Mouse (Mus musculus): ENCODE data around the gene Ltbp4.
A peak's percentile ranks its signal among the peaks of the same experiment; 100 is the strongest.

Gene Ltbp4

DNA sequence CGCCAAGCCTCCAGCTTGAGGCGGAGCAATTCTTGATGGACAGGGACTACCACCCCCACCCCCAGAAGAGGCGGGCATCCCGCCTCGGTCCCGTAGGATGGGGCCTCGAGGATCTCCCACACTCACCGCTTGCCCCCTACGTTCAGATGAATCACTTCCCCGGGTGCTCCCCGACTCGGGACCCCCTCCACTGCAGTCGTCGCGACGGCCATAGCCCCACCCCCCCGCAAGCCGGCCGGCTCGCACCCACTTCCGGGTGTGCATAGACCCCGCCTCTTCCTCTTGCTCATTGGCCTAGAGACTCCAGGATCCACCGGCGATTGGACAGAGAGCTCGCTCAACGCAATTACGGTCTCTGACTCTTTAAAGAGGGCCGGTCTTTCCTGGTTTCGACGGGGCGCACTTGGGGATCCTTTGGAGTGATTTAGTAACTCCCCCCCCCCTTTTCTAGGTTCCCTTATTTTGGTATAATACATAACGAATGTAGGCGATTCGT is 18.3 kb upstream of the Ltbp4 start, which contains the start of gene Shkbp1:
Gene Shkbp1 (minus strand): TSS at position 275 of the 496 bp plus-strand sequence.
- peak; percentile 96 for DNase-seq (ENCODE audit: low read depth, low spot score)

DNA sequence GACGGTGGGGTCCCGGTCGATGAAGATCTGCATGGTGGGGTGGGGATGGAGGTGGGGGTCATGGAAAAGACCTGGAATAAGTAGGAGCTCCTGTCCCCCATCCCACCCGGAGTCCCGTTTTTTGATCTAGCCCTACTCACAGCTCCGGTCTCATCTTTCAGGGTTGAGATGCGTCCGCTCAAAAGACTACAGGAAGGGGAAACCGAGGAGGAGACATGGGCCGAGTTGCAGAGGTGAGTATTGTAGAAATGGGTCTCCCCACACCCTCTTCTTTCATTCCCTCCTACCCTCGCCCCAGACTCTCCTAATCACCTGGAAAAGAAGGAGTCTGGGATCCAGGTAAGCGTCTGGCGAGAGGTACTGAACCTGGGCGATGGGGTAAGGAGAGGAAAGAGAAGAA is 17.8 kb upstream of the Ltbp4 start:
- DNase-seq (ENCODE audit: low read depth, low spot score): no peak

DNA sequence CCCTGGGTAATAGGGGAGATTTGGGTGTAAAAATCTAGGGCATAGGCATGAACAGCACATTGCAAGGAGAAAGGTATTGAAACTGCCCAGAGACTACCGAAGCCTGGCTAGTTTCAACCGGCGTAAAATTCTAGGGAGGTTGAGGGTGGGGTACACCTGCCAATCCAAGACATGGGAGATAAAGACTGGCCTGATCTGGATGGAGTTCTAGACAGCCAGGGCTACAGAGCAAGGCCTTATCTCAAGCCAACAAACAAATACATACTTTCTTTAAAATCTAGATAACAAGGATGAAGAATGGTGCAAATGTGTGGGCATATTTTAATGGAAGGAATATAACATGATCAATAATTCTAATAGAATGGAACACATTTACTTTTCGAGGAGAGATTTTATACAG is 17.3 kb upstream of the Ltbp4 start:
- no peak for DNase-seq (ENCODE audit: low read depth, low spot score)

DNA sequence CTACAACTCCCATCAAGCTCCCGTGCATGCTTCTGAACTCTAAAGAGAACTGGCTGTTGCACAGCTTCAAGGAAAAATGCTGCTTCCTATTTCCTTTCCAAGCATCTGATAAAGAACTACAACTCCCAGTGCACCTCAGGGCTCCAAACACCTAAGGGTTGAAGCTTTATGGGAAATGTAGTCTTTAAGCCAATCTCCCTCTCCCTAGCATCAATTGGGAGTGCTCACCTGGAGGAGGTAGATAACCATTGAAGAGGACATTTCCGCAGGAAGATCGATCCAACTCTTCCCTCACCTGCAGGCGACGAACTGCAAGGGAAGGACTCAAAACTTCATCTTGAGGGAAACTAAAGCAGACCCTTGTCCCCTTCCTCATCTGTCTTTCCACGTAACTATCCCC is 16.7 kb upstream of the Ltbp4 start:
- DNase-seq (ENCODE audit: low read depth, low spot score): peak; percentile 82

DNA sequence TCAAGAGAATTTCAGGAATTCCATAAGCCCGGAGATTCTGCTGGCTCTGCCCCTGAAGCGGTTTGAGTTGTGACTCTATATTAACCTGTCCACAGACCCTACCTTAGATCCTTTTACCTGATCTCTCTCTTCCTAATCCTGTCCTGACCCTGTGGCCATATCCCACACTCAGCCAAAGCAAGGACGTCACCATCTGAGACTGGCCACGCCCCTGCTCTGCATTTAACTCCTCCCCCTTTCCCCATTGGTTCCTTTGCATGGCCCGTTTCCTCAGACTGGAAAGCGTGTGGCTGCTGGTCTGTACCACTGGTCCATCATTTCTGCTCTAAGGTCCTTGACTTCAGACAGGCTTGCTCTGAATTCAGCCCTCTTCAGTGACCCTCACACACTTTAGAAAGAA is 8.0 kb upstream of the Ltbp4 start:
- DNase-seq (ENCODE audit: low read depth, low spot score): no peak

DNA sequence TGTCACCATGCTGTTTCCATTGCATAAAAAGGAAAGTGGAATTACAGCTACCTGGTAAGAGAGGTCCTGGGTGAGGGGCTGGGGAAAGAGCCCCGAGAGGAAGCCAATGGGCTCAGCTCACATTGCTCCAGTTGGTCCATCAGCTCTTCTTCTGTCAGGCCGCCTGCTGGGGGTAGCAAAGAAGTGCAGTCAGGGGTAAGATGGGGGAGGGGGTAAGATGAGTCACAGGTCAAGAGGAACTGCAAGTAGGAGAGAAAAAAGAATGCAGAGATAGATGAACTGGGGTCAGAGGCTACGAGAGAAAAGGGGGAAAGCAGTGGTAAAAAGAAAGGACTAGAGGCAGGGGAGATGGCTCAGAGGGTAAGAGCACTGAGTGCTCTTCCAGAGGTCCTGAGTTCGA is 5.1 kb upstream of the Ltbp4 start:
- DNase-seq (ENCODE audit: low read depth, low spot score): no peak

DNA sequence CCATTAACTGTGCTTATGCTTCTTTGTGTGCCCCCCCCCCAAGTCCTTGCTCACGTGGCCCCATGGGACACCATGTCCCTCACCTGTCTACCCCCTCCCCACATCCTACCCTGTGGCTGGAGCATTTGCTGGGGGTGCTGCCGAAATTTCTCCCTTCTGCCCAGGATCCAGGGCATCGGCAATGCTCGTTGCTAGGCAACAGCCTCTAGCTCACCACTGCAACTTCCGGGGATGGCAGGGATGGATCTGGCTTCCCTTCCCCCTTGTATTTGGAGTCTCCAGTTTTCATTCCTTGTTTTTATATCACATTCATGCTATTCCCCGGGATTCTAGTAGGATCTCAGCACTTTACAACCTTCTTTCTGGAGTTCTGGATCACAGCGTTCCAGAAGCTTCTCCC is 2.0 kb upstream of the Ltbp4 start:
- peak; percentile 89 for DNase-seq (ENCODE audit: low read depth, low spot score)

DNA sequence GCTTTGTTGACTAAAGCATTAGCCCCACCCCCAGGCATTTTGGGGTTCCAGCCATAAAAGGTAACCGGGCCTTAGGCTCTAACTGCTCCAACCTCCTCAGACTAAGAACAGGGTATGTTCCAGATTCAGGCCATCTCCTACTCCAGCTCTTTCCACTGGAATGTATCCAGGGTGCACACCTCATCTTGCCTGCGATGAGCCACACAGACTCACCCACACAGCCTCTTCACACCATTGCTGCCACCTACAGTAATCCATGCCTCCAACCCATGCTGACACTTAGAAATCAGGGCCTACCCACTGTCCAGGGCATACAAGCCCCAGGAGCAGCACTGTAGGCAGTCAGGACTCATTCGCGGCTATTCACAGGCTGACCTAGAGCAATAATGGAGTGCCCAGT is 1.6 kb upstream of the Ltbp4 start:
- DNase-seq (ENCODE audit: low read depth, low spot score): peak; percentile 76

DNA sequence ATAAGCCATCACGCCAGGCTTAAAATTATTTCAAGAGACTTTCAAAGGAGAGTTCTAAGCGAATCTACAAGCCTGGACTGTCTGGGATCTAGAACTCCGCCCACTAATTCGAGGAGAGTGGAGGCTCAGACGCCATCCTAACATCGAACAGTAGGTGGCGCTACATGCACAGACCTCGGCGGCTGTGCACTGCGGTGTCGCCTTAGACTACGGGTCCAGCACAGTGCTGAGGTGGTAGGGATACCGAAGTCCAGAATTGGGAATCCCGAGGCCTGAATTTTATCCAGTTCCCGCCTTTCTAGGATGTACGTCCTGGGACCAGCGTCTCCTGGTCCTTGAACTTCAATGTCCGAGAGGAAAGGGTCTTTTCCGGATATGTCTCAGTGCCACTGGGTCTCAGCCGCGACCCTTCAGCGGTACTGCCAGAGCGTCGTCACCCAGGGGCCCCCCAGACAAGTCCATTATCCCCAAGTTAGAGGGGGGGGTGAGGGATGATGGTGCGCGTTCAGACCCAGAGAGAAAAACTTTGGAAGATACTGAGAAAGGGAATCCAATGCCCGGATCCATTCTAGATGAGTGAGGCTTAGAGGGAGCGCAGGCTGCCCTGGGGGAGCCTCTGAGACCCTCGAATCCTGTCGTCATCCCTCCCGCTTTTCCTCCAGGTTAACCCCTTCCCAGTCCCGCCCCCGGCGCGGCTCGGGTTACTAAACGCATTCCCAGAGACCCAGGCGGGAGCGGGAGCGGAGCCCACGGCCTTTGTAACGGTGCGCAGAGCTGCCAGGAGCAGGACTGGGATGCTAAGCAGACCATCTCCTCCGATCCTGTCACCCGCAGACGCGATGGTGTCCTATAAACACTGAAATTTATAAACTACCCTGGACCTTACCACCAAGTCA is 1.3 kb downstream of the Ltbp4 start:
- peak; percentile 94 for DNase-seq (ENCODE audit: low read depth, low spot score)

DNA sequence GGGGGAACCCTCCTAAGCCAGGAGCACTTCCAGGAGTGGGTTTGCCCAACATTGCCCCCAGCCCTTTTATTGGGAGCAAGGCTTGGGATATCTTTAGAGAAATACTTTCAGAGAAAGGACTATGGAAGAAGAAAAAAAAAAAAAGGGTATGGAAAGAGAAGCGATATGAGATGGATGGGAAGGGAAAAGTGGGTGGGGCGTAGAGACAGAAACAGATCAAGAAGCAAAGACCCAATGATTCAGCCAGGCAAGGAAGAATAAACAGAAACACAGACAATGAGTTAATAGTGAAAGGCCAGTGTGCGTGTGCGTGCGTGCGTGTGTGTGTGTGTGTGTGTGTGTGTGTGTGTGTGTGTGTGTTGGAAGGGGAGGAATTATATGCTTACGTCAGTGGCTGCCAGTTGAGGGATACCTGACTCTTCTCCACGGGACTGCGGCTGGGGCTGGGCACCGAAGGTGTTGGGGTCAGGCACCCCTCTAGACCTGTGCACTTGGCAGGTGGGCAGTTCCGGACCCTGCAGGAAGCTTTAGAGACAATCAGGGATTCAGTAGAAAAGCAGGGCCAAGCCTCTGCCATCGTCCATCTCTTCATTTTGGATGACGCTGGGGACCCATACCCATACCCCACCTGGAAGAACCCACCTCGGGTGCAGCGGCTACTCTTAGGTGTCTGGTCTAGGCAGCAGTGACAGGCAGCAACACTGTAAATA is 2.3 kb downstream of the Ltbp4 start:
- no peak for DNase-seq (ENCODE audit: low read depth, low spot score)

DNA sequence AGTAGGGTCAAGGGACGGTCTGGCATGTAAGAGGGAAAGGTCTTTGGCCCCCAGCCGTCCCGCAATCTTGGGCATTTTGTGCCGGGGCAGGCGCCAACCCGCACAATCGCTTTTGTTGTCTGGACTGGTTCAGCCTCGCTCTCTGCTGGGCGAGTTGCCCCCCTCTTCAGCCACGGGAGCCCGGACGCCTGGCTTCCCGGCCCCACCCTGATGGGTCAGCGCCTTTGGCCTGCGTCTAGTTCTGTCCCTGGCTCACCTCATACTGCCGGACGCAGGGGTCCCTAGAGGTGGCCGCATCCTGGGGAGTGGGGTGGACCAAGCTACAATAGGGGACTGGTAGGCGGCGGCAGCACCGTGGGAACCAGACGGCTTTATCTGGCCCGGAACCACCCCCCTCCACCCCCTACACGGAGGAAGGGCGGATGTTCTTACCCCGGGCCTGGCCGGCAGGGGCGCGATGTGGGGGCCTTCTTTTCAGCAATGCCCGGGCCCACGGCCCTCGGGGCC is 3.0 kb downstream of the Ltbp4 start:
- no peak for DNase-seq (ENCODE audit: low read depth, low spot score)

DNA sequence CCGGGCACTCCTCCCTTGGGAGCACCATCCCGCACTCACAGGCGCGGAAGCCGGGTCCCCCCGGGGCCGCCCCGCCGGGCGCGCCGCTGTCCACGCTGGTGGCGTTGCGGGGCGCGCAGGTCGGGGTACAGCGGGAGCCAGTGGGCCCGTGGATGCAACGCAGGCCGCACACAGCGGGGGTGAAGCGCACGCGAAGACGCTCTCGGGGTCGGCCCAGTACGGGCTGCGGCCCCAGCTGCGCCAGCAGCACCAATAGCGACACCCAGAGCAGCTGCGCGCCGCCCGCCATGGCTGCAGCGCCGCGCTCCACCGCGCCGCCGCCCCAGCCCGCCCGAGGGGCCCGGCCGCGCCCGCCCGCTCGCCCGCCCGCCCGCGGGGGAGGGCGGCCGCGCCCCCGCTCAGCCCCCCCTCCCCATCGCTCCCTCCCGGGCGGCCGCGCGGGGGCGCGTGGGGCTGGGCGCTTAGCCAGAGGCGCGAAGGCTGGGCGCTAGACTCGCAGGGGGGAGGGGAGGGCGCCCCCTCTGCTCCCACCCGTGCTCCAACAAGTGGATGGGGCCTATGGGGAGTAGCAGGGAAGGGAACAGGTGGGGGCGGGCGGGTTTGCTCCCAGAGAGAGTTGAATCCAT is 4.1 kb downstream of the Ltbp4 start:
- DNase-seq (ENCODE audit: low read depth, low spot score): no peak

DNA sequence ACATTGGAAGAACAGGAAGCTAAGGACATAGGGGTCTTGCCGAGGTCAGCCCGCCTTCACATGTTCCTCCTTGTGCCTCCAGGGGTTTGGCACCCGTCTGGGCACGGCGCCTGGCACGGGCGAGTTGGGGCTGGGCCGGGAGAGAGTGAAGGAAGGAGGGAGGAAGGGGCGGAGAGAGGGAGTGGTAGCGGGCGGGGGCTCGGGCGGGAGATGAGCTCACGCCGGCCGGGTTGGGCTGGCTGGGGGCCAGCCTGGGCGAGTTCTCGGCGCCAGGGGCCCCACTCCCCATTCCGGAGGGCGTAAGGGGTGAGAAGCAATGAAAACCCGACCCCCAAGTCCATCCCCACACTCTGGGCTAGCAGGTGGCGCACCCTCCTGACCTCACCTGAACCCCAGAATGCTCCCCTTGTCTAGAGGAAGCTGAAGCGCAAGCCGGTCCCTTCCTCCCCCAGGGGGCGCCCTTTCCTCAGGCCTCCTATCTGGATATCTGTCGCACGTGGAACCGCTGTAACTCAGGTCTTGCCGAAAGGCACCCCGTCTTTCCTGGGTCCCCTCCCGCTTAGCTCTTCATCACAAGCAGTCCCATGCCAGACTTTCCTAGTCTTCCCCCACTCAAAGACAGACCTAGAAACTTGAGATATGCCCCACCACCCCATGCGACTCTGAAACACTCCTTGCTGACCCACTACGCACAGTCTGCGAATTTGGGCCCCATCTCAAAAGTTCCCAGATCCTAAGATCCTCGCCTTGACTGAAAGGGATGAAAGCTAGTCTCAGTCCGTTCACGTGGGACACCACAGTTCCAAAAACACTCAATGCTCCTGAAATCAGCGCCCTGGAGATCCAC is 4.9 kb downstream of the Ltbp4 start:
- DNase-seq (ENCODE audit: low read depth, low spot score): peak; percentile 87

DNA sequence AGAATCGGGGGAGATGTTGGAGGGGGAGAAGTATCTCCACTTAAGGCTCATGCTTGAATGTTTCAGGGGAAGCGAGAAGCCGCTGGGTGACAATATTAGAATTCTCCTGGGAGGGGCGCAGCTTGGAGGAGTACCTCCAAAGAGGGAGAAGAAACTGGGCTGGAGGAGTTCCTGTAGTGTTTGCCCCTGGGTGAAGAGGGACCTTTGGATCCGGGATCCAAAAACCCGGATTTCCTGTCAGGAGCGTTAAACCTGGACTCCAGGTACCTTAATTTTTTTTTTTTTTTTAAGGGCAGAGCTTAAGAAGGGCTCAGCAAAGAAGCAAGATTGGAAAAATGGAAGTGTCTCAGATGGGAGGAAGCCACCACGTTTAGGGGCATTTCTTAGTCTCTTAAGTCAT is 5.6 kb downstream of the Ltbp4 start:
- no peak for DNase-seq (ENCODE audit: low read depth, low spot score)

DNA sequence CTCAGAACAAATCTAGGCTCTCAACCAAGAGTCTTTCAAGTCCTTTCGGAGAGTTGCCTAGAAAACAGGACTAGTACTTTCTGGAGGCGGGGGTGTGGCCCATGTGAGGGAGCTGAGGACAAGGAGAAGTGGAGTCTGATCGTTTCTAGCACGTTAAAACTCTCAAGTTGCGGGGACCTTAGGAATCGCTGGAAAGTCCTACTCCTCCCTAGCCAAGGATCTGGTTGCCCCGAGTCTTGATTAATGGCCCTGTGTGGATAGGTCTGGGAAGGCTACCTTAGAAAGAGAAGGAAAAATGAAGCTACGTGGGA is 6.0 kb downstream of the Ltbp4 start:
- DNase-seq (ENCODE audit: low read depth, low spot score): peak; percentile 47

DNA sequence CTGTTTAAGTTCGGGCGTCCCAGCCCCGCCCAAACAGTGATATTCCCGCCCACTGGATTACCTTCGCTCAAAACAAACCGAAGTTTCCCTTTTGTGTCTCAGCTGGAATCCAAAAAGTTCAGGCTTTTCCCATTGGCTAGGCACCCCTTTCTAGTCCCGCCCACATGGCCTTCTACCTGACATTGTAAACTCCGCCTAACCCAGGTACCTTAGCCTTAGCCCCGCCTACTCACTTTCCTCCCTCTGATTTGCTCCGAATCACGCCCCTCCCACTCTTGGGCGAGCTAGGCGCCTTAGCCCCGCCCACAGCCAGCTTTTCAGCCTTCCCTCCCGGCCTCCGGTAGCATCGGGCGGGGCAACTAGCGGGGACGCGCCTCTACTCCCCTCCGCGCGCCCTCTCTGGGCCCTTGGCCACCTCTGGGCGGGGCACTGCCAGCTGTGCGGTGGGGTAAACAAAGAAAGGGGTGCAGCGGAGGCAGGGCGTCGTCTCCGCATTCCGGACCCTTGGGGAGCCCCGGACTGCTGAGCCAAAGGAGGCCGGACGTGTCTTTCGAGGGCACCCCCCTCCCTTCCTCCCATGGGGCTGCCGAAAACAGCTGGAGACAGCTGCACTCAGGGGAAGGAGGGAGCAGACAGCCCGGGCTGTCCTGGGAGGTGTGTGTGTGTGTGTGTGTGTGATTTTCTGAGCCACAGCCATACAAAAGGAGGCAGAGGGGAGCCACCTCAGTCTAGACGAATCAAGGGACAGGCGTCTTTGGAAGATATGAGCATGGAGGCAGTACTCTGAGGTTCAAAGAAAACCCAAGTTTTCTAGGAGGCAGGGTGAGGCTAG is 6.6 kb downstream of the Ltbp4 start:
- peak; percentile 81 for DNase-seq (ENCODE audit: low read depth, low spot score)

DNA sequence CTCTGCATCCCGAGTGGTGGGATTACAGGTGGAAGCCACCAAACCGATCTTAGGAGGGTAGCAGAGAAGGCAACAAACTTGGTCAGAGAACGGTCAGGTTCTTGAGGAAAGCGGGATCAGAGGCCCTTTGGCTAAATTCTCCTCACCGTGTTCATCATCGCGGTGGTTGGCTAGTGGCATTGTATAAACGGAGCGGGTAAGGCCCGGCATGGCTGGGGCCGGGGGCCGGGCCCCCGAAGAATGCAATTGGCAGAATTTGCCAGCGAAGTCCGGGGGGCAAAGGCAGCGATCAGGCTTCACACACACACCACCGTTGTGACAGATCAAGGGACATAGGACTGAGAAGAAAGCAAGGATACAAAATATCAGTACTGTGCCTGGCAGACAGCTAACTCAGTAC is 7.5 kb downstream of the Ltbp4 start:
- DNase-seq (ENCODE audit: low read depth, low spot score): no peak

DNA sequence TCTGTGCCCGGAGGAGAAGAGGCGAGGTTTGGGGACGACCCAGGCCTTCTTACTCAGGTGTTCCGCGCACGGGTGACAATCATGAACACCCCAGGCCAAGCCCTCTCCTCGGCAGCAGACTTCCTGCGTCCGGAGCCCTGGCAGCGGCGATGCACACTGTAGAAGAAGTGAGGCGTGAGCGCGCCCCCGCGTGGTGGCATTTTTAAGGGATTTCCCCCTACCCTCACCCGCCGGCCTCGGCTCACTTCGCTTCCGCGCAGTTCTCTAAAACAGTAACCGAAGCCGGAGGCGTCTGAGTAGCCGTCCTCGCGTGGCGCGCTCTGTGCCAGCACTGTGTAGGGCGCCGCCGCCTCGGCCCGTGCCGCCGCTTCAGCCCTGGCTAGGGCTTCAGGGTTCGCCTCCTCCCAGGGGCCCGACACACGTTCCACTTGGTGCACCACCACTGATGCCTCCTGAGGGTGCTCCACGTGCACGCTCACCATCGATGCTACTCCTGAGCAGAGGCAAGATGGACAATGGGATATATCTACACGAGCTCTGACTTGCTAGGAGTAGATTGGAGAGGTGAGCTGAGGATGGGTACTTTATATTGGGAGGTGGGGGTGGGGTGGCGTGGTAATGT is 8.1 kb downstream of the Ltbp4 start:
- peak; percentile 78 for DNase-seq (ENCODE audit: low read depth, low spot score)

DNA sequence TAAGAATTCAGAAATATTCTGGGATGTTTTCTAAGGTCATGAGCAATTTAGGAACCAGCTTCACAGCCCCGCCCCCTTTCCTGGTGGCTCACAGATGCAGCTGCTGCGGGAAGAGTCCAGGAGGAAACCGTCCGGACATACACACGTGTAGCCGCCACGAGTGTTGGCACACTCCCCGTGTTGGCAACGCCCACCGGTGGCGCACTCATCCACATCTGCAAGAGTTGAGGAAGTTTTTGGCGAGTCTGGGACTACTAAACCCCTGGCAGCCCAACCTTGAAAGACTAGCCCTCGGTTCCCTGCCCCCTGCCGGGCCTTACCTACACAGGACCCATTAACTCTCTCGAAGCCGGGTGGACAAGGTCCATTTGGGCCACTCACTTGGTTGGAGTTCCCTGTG is 8.8 kb downstream of the Ltbp4 start:
- DNase-seq (ENCODE audit: low read depth, low spot score): no peak

DNA sequence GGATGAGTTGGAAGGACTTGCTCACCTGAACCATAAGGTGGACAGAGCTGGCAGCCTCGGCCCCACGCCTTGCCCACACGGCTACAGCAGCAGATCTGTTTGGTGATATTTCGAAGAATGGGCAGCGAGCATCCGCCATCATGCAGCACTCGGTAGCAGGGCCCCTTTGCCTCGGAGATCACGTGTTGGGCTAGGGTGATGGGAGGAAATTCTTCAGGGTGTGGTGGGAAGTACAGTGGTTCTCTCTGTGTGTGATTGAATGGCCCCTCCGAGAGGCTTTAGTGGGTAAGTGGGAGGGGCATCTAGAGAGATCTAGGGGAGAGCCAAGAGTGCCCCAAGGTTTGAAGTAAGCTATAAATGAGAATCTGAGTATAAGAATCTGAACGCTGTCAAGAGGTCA is 9.3 kb downstream of the Ltbp4 start:
- no peak for DNase-seq (ENCODE audit: low read depth, low spot score)

Data from brain, adult 2 months (tissue).